Mouse (Mus musculus) small intestine, adult 2 months (tissue): Measurements from ENCODE around the gene Scgb1a1.

ENCODE experiments used
- CTCF ChIP-seq: fragments of 200-500 bp; IDR thresholded peaks from 2 replicates; pipeline ENCODE4 v1.5.1; 2012; ENCODE audit warnings: low read depth, mild to moderate bottlenecking, control low read depth, inconsistent platforms, low read length, moderate library complexity, mixed read lengths; ENCODE audit not compliant: insufficient replicate concordance, insufficient read length; ENCODE audit errors: extremely low read depth
- POLR2A ChIP-seq: fragments of 200-500 bp; IDR thresholded peaks from 2 replicates; pipeline ENCODE4 v1.6.1; 2012; ENCODE audit warnings: low read depth, mild to moderate bottlenecking, control low read depth, inconsistent platforms, low read length, moderate library complexity

DNA sequence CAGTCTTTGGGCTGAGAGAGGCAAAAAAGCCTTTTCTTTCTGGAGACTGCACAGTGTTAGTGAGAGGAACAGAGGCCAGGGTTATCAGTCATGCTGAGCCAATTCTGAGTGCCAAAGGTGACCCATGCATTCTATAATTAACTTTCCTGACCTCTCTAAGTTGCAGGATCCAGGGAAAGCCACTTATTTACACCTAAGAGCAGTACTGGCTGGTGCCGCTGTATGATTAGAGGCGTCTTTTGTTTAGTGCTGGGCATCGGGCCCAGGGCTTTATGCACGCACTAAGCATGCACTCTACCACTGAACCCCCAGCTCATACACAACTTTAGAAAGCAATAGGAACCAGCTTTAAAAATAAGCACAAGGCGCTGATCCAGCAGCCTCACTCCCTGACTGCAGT, 29.5 kb upstream of the Scgb1a1 start:
- TF ChIP-seq POLR2A, result no peak
- TF ChIP-seq CTCF, result no peak
